Mouse (Mus musculus) CD8-positive naive resting alpha-beta T cell, adult 2 months (primary cell): Measurements from ENCODE around the gene Oit1.

Source experiments
- DNase-seq, 2 experiments: peaks; one replicate each; pipeline ENCODE4 v3.0.0; 2022; ENCODE audit warnings: low read depth in 2 of 2, low spot score in 2 of 2

Gene Oit1

GRCm38 (mm10) chr14:8340226-8340625, 38.3 kb downstream of the Oit1 start:
- DNase-seq, result no peak

GRCm38 (mm10) chr14:8335947-8336346, 42.6 kb downstream of the Oit1 start:
- no peak for DNase-seq

GRCm38 (mm10) chr14:8334511-8334910, 44.0 kb downstream of the Oit1 start:
- no peak for DNase-seq

- no peak for DNase-seq
These were observed 46.0 kb downstream of the Oit1 start for GRCm38 (mm10) chr14:8332314-8333252.

GRCm38 (mm10) chr14:8331307-8331905, 47.1 kb downstream of the Oit1 start:
- no peak for DNase-seq

GRCm38 (mm10) chr14:8330390-8330789, 48.2 kb downstream of the Oit1 start:
- DNase-seq, result no peak

GRCm38 (mm10) chr14:8329552-8329951, 49.0 kb downstream of the Oit1 start:
- no peak for DNase-seq

- no peak for DNase-seq
These were observed 51.2 kb downstream of the Oit1 start for GRCm38 (mm10) chr14:8327371-8327770.

- no peak for DNase-seq
These were observed 51.6 kb downstream of the Oit1 start for GRCm38 (mm10) chr14:8326961-8327360.

- DNase-seq, result no peak
These were observed 52.8 kb downstream of the Oit1 start for GRCm38 (mm10) chr14:8325746-8326145.

- no peak for DNase-seq
These were observed 58.0 kb downstream of the Oit1 start for GRCm38 (mm10) chr14:8320528-8320927.

- DNase-seq, result no peak
These were observed 61.1 kb downstream of the Oit1 start, which contains the start of gene Fam107a for GRCm38 (mm10) chr14:8317194-8318097. TSS of gene Fam107a (minus strand) at chr14:8318023.

- DNase-seq, result no peak
These were observed 62.0 kb downstream of the Oit1 start for GRCm38 (mm10) chr14:8316366-8317193.

GRCm38 (mm10) chr14:8315169-8315568, 63.4 kb downstream of the Oit1 start:
- DNase-seq, result no peak

- DNase-seq, result peak; percentile 2 to 8
These were observed 64.0 kb downstream of the Oit1 start for GRCm38 (mm10) chr14:8314536-8314935.

GRCm38 (mm10) chr14:8313877-8314276, 64.7 kb downstream of the Oit1 start:
- no peak for DNase-seq

- DNase-seq, result no peak
These were observed 68.9 kb downstream of the Oit1 start for GRCm38 (mm10) chr14:8309621-8310141.

GRCm38 (mm10) chr14:8308650-8309049, 69.9 kb downstream of the Oit1 start:
- DNase-seq, result no peak

GRCm38 (mm10) chr14:8306884-8307283, 71.7 kb downstream of the Oit1 start:
- no peak for DNase-seq

GRCm38 (mm10) chr14:8305014-8305413, 73.5 kb downstream of the Oit1 start:
- no peak for DNase-seq
